Mouse (Mus musculus): ENCODE data around the gene Oaz1.

The Oaz1 gene

DNA sequence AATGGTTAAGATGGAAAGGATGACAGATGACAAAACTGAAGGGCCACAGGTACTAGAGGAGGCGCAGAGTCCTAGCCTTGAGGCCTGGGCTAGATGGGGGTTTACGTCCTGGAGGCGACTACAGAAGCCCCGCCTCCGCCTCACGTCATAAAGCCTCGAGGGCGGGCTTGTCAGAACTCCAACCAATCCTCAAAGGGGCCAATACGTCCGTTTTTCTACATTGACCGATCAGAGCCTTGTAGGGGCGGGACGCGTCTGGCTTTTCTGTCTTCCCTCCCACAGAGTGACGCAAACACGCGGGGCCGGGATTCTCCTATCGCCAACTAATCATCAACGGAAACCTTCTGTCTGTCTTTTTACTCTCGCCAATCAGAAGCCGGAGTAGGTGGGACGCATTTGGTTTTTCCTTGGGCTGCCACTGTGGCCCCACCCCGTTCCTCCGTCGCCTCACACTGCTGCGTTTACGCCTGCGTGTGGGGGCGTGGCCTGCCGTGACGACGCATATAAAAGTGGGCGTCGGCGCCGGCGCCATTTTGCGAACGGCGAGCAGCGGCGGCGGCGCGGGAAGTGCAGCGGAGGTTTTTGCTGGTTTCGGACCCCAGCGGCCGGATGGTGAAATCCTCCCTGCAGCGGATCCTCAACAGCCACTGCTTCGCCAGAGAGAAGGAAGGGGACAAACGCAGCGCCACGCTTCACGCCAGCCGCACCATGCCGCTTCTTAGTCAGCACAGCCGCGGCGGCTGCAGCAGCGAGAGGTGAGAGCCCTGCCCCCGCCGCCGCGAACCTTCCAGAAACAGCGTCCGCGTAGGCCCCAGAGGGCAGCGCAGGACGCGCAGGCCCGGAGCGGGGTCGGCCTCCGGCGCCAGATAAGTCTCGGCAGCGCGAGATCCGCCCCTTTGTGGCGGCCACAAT, at the start of gene Oaz1:
Gene Oaz1, plus strand, starts transcription at position 506 of the 912 bp plus-strand sequence.
- peak; percentile 99 for DNase-seq (ENCODE audit: extremely low read depth, low read depth)

DNA sequence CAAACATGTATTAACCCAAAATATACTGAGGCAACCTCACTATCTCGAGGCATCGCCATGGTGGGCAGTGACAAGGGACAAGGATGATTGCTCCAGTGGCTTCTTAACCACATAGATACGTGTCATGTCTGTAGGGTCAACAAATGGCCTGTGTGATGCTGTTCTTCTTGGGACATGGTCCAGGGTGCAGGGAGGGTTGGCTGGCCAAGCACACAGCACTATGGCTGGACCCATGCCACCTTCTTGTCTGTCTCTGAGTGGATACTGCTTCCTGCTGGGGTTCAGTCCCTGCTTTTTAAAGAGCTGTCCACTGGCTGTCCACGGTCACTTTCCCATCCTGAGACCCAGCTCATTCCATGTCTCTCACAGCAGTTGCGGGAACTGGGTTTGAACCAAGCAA, 49.3 kb upstream of the Oaz1 start:
- DNase-seq (ENCODE audit: extremely low read depth, low read depth), result no peak

DNA sequence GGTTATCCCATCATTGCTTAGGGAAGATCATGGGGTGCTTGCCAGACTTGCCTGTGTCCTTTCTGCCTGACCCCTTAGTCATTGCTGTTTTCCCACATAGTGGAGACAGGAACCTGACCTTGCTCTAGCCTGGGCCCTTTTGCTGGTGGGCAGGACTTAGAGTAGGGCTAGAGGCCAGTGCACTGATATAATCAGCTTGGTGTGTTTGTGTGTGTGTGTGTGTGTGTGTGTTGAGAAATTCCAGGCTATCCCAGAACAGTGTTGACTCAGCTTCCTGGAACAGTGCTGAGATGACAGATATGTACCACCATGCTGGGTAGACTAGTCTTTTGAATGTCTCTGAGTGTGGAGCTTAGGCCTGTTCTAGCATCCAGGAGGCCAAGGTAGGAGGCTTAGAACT, 46.9 kb upstream of the Oaz1 start:
- no peak for DNase-seq (ENCODE audit: extremely low read depth, low read depth)

DNA sequence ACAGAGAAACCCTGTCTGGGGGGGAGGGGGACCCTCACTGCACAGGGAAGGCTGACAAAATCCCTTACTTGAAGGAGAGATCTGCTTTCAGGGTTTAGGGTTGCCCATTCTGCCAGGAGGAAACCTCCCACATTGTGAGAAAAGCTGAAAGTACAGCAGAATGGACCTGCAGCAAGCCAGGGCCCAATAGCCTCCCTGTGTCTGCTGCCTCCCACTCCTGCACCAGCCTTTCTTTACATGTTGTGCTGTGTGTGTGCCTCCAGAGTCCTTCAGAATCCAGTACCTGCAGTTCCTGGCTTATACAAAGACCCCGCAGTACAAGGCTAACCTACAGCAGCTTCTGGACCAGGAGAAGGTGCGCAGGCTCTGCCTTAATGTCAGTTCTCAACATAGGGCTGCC, 42.2 kb upstream of the Oaz1 start:
- DNase-seq (ENCODE audit: extremely low read depth, low read depth), result no peak

DNA sequence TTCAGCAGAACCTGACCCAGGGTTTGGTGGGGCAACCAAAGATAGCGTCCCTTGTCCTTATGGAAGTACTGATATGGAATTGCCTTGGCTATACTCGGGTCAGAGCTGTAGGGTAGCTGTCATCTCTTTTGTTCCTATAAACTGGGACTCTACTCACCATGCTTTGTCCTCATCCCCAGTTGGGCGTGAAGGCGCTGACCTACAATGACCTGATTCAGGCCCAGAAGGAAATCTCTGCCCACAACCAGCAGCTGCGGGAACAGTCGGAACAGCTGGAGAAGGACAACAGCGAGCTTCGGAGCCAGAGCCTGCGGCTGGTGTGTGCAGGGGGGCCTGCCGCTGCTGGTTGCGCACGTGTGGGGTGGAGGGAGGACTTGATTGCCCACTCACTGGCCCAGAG, 41.6 kb upstream of the Oaz1 start:
- no peak for DNase-seq (ENCODE audit: extremely low read depth, low read depth)

DNA sequence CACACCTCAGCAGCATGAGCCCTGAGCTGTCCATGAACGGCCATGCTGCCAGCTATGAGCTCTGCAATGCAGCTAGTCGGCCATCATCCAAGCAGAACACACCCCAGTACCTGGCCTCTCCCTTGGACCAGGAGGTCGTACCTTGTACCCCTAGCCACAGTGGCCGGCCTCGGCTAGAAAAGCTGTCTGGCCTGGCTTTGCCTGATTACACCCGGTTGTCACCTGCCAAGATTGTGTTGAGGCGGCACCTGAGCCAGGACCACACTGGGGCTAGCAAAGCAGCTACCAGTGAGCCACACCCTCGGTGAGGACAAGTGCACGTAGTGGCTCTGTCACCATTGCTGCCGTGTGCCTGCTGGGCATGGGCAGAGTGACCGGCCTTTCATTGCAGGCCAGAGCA, 40.5 kb upstream of the Oaz1 start:
- no peak for DNase-seq (ENCODE audit: extremely low read depth, low read depth)

DNA sequence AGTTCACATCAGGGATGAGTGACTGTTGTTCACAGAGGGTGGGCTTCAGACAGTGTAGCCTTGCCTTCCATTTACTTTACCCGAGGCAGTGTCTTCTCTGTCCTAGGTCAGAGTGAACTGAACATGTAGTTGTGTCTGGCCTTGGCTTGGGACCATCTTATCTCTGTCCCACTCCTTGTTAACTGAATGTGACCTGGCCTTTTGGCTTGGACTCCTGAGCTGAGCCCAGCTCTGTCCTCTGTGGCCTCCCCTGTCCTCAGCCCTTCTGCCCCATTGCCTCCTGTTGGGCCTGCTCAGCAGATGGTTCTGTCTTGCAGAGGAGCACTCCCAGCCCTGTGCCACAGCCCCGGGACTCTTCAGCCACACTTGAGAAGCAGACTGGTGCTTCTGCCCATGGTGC, 38.9 kb upstream of the Oaz1 start:
- DNase-seq (ENCODE audit: extremely low read depth, low read depth), result no peak

DNA sequence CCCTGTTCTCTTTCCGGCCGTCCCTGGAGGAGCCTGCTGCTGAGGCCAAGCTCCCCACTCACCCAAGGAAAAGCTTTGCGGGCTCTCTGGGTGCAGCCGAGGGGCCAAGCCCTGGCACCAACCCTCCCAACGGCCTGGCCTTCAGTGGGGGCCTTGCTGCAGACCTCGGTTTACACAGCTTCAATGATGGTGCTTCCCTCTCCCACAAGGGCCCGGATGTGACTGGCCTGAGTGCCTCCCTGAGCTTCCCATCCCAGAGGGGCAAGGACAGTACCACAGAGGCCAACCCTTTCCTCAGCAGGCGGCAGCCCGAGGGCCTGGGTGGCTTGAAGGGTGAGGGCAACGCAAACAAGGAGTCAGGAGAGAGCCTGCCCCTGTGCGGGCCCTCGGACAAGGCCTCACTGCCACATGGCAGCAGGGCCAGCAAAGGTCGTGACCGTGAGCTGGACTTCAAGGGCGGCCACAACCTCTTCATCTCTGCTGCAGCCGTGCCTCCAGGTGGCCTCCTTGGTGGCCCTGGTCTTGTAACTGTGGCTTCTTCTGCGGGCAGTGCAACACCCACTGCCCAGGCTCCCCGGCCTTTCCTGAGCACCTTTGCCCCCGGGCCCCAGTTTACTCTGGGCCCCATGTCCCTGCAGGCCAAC, 35.6 kb upstream of the Oaz1 start:
- no peak for DNase-seq (ENCODE audit: extremely low read depth, low read depth)

DNA sequence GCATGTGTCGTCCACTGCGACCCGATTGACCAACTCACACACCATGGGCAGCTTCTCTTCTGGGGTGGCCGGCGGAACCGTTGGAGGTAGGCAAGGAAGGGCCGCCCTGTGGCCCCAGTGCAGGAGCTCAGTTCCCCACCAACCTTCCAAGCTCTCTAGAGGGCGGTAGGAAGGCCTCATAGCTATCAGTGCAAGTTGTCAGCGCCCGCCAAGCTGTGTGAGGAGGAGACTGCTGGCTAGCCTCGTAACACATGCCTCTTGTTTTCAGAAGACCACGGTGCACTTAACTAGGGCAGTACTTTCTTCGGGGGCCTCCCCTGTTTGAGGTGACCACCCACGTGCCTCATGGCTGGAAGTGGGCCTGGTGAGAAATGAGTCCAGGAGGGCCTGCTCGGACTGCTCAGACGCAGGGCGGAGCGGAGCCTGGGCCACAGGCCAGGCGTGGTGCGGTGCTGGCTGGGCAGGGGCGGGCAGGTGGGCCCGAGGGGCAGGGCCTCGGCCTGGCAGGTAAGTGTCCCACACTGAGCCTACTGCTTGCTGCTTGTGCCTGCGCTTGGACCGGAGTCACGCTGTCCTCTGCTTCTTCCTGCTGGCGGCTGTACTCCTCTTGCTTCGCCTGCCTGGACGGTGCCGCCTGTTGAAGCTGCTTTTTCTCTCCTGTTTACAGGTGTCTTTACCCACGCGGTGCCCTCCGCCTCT, 34.8 kb upstream of the Oaz1 start:
- no peak for DNase-seq (ENCODE audit: extremely low read depth, low read depth)

DNA sequence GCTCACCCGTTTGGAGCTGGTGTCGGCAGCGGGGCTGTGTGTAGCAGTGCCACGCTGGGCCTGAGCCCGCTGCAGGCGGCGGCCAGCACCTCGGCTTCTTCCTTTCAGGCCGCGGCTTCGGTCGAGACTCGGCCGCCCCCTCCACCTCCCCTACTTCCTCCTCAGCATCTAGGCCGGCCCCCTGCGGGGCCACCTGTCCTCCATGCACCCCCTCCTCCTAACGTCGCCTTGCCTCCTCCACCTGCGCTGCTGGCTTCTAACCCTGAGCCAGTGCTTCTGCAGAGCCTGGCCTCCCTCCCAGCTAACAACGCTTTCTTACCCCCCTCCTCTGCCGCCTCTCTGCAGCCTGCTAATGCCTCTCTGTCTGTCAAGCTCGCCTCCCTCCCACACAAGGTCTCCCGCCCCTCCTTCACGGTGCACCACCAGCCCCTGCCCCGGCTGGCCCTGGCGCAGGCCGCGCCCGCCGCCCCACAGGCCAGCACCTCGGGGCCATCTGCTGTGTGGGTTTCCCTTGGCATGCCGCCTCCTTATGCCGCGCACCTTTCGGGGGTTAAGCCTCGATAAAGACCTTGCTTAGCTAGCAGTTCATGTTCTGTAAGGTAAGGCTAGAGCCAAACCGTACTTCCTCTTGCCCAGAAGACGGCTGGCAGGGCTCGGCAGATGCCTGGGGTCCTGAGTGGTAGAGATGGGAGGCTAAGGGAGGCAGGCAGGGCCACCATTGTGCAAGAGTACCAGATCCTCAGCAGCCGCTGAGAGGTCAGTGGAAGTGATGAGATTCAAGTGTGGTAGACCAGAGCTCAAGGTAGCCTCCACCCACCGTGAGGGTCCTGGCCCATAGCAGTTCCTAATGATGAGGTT, 34.1 kb upstream of the Oaz1 start:
- DNase-seq (ENCODE audit: extremely low read depth, low read depth), result no peak

DNA sequence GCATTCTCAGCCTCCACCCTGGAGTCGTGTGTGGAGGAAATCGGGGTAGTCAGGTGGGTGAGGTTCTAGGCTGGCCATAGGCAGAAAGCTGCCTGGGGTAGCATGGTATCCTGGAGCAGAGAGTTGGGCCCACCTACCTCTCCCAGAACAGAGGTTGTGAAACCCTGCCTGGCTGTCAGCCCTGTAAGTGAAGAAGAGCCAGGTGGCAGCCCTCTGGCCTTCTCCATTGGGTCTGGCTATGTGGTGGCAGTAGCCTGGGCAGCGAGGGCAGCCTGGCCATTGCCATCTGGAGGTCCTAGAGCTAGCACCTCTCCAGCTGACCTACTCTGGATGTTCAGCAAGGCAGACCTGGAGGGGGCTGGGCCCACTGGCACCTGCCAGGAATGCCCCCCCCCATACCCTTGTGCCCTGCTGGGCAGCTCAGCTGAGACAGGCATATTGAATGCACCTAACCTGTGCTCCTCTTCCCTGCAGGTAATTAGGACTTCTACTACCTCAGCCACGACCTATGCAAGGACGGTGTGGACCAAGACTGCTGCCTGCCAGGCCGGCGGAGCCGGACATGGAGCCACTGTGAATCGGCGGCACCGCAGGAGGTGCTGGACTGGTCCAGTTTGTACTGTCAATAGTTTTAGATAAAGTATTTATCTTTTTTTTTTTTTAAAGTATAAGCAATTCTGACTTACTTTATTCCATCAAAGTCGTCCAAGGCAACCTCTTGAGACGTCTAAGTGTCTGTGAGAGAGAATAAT, 33.2 kb upstream of the Oaz1 start:
- DNase-seq (ENCODE audit: extremely low read depth, low read depth), result no peak

DNA sequence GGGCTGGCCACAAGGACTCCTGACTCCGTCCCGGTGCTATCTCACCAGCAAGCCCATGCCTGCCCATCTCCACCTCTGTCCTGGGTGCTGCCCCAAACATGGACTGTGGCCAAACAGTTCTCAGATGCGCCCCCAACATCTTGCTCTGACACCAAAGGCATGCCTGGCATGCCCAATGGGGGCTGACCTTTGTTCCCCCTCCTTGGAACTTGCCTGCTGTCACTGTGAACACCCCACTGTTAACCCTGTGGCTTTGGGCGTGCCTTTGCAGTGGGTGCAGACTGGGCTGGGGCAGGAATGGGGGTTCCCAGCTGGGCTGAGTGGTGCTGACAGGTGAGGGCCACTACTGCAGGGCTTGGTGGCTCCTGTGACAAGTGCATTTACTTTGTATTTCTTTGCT, 32.7 kb upstream of the Oaz1 start:
- no peak for DNase-seq (ENCODE audit: extremely low read depth, low read depth)

DNA sequence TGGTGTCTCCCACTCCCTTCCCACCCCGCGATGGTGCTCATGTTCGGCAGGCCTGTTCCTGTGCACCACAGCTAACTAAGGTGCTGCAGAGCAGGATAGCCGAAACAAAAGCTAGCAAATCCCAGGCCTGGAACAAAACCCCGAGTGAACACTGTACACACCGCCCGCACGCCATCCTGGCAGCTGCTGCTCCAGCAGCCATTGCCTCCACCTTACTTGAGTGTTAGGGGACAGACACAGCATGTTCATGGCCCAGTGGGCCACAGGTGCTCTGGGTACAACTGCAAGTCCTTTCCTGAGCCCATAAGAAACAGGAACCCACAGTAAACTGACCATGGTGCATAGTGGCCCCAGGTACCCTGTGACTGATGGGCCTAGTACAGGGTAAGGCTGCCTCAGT, 31.7 kb upstream of the Oaz1 start:
- no peak for DNase-seq (ENCODE audit: extremely low read depth, low read depth)

DNA sequence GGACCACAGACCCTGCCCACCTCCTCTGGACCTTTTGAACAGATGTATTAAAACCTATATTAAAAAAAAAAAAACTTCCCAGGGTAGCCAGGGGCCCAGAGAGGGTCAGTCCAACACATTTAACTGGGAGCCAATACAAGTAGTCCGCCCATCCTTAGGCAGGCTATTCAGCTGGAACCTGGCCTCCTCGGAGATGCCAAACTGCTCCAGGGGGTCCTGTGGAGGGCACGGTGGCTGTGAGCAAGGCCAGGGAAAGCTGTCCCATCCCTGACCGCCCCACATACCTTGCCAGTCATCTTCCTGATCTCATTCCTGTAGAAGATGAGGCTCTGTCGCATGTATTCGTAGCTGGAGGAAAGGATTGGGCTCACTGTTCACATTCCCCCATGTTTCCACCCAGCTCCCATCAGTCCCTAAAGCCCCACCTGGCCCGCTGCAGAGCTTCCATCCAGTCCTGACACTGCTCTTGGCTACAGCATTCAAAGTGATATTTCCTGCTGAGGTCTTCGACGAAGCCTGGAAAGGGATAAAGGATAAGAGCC, 30.1 kb upstream of the Oaz1 start:
- DNase-seq (ENCODE audit: extremely low read depth, low read depth), result no peak

DNA sequence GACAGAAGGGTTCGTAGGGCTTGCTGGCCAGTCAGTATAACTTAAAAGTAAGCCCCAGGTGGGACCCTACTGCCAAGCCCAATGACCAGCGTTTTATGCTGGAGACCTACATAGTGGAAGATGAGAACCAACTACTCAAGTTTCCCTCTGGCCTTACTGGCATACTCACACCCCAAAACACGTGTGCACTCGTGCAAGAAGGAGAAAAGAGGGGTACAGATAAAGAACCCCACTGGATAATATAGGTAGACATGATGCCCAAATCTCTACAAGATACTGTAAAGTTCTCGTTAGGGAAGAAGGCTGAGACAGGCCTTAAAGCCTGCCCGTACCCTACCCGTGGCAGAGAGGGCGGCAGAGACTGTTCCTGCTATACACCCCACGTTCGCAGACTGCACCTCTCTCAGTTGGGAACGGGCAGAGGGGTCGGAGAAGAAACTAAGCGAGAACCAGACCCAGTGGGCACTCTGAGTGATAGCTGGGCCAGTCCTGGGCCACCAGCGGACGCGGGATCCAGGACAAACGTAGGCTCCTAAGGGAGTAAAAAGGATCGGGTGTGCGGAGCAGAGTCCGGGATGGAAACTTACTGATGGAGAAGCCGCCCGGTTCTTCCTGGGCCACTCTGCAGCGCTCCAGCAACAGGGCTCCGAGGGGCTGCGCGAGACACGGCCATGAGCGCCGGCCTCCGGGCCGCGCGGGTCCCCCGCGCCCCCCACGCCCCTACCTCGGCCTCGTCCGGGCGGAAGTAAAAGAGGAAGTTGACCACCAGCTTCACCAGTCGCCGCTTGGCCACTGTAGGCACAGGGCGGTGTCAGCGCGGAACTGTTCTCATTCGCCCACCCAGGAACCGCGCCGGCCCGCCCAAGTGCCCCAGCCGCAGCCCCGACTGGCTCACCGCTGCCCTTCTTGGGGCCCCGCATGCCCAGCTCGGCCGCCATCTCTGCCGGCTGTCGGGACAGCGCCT, 29.0 kb upstream of the Oaz1 start:
- peak; percentile 52 for DNase-seq (ENCODE audit: extremely low read depth, low read depth)

DNA sequence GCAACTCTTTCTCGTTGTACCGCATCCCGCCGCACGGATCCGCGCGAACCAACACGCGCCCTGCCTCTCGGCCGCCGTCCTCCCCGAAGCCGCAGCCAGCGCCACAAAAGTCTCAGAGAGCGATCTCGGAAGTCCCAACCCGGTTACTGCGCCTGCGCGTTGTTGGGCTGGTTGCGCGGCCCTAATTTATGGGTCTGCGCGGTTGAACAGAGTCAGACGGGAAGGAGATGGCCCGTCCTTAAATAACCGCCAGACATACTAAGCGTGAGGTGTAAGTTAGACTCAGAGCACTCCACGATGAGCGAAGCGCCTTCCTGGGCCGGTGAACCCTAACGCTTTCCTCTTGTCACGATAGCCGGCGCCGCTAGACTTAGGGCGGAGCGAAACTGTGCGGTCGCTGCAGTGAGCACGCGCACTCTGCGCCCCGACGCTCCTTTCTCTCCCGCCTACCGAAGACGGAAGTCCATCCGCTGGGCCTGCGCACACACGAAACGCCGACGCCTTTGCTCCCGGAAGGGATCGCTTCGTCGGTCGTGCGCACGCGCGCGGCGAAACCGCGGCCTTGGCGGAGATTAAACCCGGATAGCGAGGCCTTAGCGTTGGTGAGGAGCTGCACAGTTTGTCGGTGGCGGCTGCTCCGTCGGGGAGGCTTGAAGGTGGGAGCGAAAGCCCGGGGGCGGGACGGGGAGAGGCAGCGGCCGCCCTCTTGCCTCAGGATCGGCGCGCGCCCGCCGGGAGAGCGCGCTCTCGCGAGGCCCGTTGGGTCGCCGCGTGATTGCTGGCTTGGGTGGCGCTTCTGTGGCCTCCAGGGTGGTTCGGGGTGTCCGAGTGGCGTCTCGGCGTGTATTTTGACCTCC, 28.1 kb upstream of the Oaz1 start, which contains the start of the genes Sf3a2 and Plekhj1:
Gene Sf3a2, plus strand, starts transcription at position 49 of the 857 bp plus-strand sequence.
Gene Plekhj1, minus strand, starts transcription at position 477 of the 857 bp plus-strand sequence.
- DNase-seq (ENCODE audit: extremely low read depth, low read depth), result peak; percentile 89

DNA sequence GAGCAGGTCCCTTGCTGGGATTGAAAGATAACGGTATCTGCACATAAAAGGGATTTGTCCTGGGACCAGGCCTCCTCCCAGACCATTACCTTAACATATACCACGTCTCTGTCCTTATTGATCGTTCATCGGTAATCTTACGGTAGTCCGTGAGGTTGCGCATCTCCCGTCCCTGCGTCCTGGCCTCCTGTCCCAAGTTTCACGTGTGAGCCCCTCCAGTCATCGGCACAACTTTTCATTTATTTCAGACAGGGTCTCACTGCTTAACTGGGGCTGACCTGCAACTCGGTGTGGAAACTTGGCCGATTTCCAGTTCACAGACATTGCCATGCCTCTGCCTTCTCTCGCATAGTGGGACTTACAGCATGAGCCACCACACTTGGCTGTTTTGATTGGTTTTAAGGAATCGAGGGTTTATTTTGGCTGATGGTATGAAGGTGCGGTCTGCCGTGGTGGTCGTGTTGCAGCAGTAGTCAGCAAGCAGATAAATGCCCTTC, 27.3 kb upstream of the Oaz1 start:
- peak; percentile 21 for DNase-seq (ENCODE audit: extremely low read depth, low read depth)
